Mouse (Mus musculus): ENCODE measurements at regions not wholly inside any gene's neighbourhood (a gene's known extent, or its start where the extent isn't known, plus 50 kb on each side); places are given as distances from the start of the nearest gene placed in this dataset.

GRCm38 (mm10) chr1:155013784-155014183 is 85.7 kb downstream of the Ier5 start:
- TF ChIP-seq EP300 (IDR thresholded peaks at IDR 0.05) = no peak
- TF ChIP-seq CTCF (IDR thresholded peaks at IDR 0.05) = no peak
